Mouse (Mus musculus): Measurements from ENCODE around the gene Srpk2. TPM values are rescaled to one million over a fixed set of nuclear protein-coding genes. Genes with fewer than 3 reads are reported as not detected.
"Not testable (repeated sequence)": the region's sequence is repeated elsewhere in the genome, so short reads cannot be mapped to it uniquely, and the experiment has no call there.

Srpk2 gene
- polyA plus RNA-seq, 1 experiment from 2014 or later: 45.2 TPM

- Histone ChIP-seq H3K9me3 (replicated peaks) (peaks cover 64% of the 10 kb centered on the region), H3K36me3 (peaks cover 80% of the 10 kb centered on the region)
- 96% methylated on average over 34 of the region's 34 CpGs for WGBS
- not testable (repeated sequence) for H3K4me3 ChIP-seq (replicated peaks); H3K27me3 ChIP-seq; ATAC-seq (replicated peaks; ENCODE audit: low FRiP score); H3K27ac ChIP-seq; H3K4me1 ChIP-seq; H3K9ac ChIP-seq; H3K4me2 ChIP-seq
Measured at GRCm38 (mm10) chr5:23706601-23707597, 22.5 kb upstream of the Srpk2 start.

DNA sequence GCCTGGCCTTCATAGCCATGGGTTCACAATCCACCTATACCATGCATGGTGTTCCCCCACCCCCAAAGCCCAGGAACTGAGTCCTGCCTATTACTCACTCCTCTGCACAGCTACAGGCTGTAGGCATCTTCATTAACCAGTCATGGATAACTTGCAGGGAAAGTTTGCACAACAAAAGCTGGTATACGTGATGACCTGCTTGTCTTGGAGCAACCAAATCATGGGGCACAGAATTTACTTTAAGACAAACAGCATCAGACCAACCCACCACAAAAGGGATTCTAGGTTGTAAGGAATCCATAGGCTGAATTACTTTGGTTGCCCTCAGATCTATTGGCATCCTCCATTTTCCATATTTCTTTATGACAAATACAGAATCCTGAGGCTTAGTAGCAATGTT, 13.0 kb upstream of the Srpk2 start:
- Histone ChIP-seq H3K36me3 (peaks cover 54% of the 10 kb centered on the region), H3K4me2 (no peak overlapping the region), H3K27ac (no peak overlapping the region), H3K9ac (no peak overlapping the region), H3K4me3 (replicated peaks) (no peak overlapping the region), H3K27me3 (no peaks in the 10 kb centered on the region), H3K4me1 (no peaks in the 10 kb centered on the region), H3K9me3 (replicated peaks) (peaks cover 52% of the 10 kb centered on the region)
- no peak for ATAC-seq (replicated peaks; ENCODE audit: low FRiP score)
- WGBS: 96% methylated on average over 1 of the region's 1 CpGs

DNA sequence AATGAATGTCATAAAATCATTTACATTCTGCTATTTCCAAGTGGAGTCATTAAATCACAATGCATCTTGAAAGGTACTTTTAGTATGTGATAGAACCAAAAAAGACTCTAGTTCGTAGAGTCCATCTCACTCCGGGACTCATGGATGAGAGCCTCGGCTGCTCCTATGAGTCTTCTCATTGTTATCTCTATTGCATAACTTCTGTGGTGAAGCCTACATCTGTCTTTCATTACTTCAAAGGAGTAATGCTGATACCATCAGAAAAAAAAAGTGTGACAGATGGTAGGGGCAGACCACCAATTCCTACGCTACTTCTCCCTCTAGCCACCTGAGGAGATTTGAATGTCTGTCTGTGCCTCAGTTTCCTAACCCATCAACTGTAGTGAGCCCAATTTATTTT, 986 bp downstream of the Srpk2 start:
- no peaks in the 10 kb centered on the region for H3K9me3 ChIP-seq (replicated peaks)
- H3K4me3 ChIP-seq (replicated peaks): no peak overlapping the region
- WGBS: 90% methylated on average over 4 of the region's 4 CpGs
- ATAC-seq (replicated peaks; ENCODE audit: low FRiP score): no peak
- H3K4me2 ChIP-seq: no peak overlapping the region
- H3K9ac ChIP-seq: no peak overlapping the region
- H3K27me3 ChIP-seq: no peaks in the 10 kb centered on the region
- no peak overlapping the region for H3K27ac ChIP-seq
- no peaks in the 10 kb centered on the region for H3K4me1 ChIP-seq
- H3K36me3 ChIP-seq: no peaks in the 10 kb centered on the region

GRCm38 (mm10) chr5:23679006-23679405, 5.4 kb downstream of the Srpk2 start:
- ATAC-seq (replicated peaks; ENCODE audit: low FRiP score): no peak
- H3K4me3 ChIP-seq (replicated peaks): no peak overlapping the region
- H3K9me3 ChIP-seq (replicated peaks): no peaks in the 10 kb centered on the region
- no peak overlapping the region for H3K9ac ChIP-seq
- no peaks in the 10 kb centered on the region for H3K36me3 ChIP-seq
- H3K27me3 ChIP-seq: no peaks in the 10 kb centered on the region
- 60% methylated on average over 3 of the region's 3 CpGs for WGBS
- no peak overlapping the region for H3K4me2 ChIP-seq
- no peak overlapping the region for H3K27ac ChIP-seq
- peaks cover 8% of the 10 kb centered on the region; the same call in 1 of the 2 replicates for H3K4me1 ChIP-seq

DNA sequence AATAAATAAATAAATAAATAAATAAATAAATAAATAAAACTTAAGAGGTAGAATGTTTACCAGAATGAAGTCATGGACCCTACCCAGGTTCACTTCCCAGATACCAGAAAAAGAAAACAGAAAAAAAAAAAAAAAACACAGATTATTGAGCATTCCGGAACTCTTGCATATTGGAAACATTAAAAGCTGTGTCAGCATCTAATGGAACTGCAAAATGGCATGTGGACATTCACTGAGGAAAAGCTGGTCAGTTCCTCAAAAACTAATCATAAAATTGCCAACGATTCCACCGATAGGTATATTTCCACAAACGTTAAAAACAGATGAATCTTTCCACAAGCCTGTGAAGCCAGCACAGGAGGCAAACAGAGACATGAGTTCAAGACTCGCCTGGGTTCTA, 6.5 kb downstream of the Srpk2 start:
- ATAC-seq (replicated peaks; ENCODE audit: low FRiP score): no peak
- H3K27me3 ChIP-seq: no peaks in the 10 kb centered on the region
- H3K4me1 ChIP-seq: peaks cover 8% of the 10 kb centered on the region; the same call in 1 of the 2 replicates
- no peak overlapping the region for H3K4me2 ChIP-seq
- H3K27ac ChIP-seq: no peak overlapping the region
- no peak overlapping the region for H3K4me3 ChIP-seq (replicated peaks)
- no peak overlapping the region for H3K9ac ChIP-seq
- WGBS: 92% methylated on average over 5 of the region's 5 CpGs
- H3K36me3 ChIP-seq: no peaks in the 10 kb centered on the region
- no peaks in the 10 kb centered on the region for H3K9me3 ChIP-seq (replicated peaks)

DNA sequence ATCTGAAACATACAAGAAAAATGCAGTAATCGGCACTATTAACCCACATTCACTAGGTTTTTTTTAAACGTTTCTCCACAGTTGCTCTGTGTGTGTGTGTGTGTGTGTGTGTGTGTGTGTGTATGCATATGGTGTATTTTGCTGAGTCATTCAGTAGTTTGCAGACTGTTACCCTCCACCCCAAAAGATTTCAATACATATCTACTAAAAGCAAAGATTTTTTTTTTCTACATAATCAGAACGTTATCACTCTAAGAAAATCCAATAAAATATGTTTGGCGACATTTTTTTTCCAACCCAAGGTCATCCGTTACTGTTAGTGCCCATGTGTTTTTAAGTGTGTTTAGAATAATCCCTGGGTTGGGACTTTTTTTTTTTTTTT, 7.4 kb downstream of the Srpk2 start:
- Histone ChIP-seq H3K27ac (no peak overlapping the region), H3K27me3 (no peaks in the 10 kb centered on the region), H3K36me3 (no peaks in the 10 kb centered on the region), H3K9ac (no peak overlapping the region), H3K4me1 (peaks cover 11% of the 10 kb centered on the region; the same call in 1 of the 2 replicates), H3K4me2 (no peak overlapping the region), H3K9me3 (replicated peaks) (no peaks in the 10 kb centered on the region), H3K4me3 (replicated peaks) (no peak overlapping the region)
- ATAC-seq (replicated peaks; ENCODE audit: low FRiP score): no peak
- WGBS: 79% methylated on average over 5 of the region's 5 CpGs

DNA sequence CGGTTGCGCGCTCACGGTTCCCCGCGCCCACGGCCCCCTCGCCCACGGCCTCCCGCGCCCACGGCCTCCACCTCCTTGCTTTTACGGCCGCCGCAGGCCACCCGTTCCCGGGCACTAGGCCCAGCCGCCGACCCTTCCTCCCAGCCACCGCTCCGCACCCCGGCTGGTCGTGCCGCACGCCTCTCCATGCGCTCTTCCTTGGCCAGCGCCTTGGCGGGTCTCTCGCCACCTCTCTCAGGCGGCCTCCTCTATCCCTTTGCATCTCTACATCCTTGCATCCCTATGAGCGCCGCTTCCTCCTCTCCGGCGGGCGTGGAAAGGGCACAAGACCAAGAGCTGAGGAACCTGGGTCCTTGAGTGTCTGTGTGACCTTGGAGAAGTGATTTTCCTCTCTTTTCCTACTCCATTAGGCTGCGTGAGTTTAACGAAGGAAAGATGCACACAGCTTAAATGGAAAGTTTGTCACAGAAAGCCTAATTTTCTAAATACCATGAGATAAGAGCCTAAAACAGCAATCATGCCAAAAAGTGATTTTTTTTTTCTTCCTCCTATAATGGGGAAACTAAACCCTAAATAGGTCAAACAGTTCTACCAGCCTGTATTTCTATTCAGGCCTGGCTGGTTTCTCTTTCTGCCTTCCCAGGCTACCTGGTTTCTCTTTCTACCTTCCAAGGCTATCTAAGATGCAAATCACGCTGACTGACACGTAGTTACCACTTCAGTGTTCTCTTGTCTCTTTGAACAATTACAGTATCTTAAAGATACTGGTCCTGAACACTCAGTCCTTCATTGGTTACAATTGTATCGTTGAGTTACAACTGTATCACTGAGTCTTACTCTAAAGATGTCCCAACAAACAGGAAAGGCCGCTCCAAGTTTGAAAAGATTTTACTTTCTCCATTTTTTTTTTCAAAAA, 8.0 kb downstream of the Srpk2 start:
- no peaks in the 10 kb centered on the region for H3K36me3 ChIP-seq
- H3K27ac ChIP-seq: 0 out of 2 replicates have a peak overlapping the region, but pooled peaks have one; percentile 34
- 8% methylated on average over 40 of the region's 41 CpGs for WGBS
- ATAC-seq (replicated peaks; ENCODE audit: low FRiP score): peak; percentile 76
- no peaks in the 10 kb centered on the region for H3K9me3 ChIP-seq (replicated peaks)
- H3K27me3 ChIP-seq: no peaks in the 10 kb centered on the region
- H3K9ac ChIP-seq: peak overlapping the region; percentile 79
- H3K4me1 ChIP-seq: peaks cover 14% of the 10 kb centered on the region; the same call in 1 of the 2 replicates
- H3K4me2 ChIP-seq: peak overlapping the region; percentile 95
- peak overlapping the region; percentile 85 for H3K4me3 ChIP-seq (replicated peaks)

GRCm38 (mm10) chr5:23675499-23676155, 8.8 kb downstream of the Srpk2 start:
- Histone ChIP-seq H3K9me3 (replicated peaks) (no peaks in the 10 kb centered on the region), H3K4me1 (peaks cover 14% of the 10 kb centered on the region; the same call in 1 of the 2 replicates), H3K27ac (peak overlapping the region; percentile 81), H3K4me2 (peak overlapping the region; percentile 95), H3K9ac (peak overlapping the region; percentile 79), H3K27me3 (no peaks in the 10 kb centered on the region), H3K4me3 (replicated peaks) (peak overlapping the region; percentile 85), H3K36me3 (no peaks in the 10 kb centered on the region)
- WGBS: under 1% methylated on average over 60 of the region's 95 CpGs
- ATAC-seq (replicated peaks; ENCODE audit: low FRiP score): peak; percentile 90

GRCm38 (mm10) chr5:23674829-23675498, 9.5 kb downstream of the Srpk2 start:
- WGBS: under 1% methylated on average over 52 of the region's 61 CpGs

GRCm38 (mm10) chr5:23672136-23672535, 12.3 kb downstream of the Srpk2 start:
- peaks cover 14% of the 10 kb centered on the region; the same call in 1 of the 2 replicates for H3K4me1 ChIP-seq
- no peak for ATAC-seq (replicated peaks; ENCODE audit: low FRiP score)
- no peak overlapping the region for H3K4me2 ChIP-seq
- H3K9me3 ChIP-seq (replicated peaks): no peaks in the 10 kb centered on the region
- no peaks in the 10 kb centered on the region for H3K36me3 ChIP-seq
- no peaks in the 10 kb centered on the region for H3K27me3 ChIP-seq
- no peak overlapping the region for H3K27ac ChIP-seq
- WGBS: 56% methylated on average over 7 of the region's 7 CpGs
- H3K4me3 ChIP-seq (replicated peaks): no peak overlapping the region
- no peak overlapping the region for H3K9ac ChIP-seq

More at GRCm38 (mm10) chr5:23674829-23675498, 9.5 kb downstream of the Srpk2 start:
- H3K9ac ChIP-seq: peak overlapping the region; percentile 79
- no peaks in the 10 kb centered on the region for H3K9me3 ChIP-seq (replicated peaks)
- H3K36me3 ChIP-seq: no peaks in the 10 kb centered on the region
- peaks cover 14% of the 10 kb centered on the region; the same call in 1 of the 2 replicates for H3K4me1 ChIP-seq
- H3K4me2 ChIP-seq: peak overlapping the region; percentile 95
- H3K27me3 ChIP-seq: no peaks in the 10 kb centered on the region
- peak; percentile 62 for ATAC-seq (replicated peaks; ENCODE audit: low FRiP score)
- peak overlapping the region; percentile 85 for H3K4me3 ChIP-seq (replicated peaks)
- H3K27ac ChIP-seq: peak overlapping the region; percentile 81

DNA sequence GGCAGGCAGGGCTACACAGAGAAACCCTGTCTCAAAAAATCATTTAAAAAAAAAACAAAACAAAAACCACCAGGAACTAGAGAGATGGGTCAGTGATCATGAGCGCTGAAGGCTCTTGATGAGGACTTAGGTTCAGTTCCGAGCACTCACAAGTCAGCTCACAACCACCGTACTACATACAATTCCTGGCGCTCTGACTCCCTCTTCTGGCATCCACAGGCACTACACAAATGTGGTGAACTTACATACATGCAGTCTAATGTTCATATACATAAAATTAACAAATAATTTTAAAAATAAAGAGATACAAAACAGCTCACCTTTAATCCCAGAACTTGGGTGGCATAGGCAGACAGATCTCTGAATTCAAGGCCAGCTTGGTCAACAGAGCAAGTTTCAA, 13.5 kb downstream of the Srpk2 start:
- no peak for ATAC-seq (replicated peaks; ENCODE audit: low FRiP score)
- H3K4me2 ChIP-seq: no peak overlapping the region
- no peak overlapping the region for H3K4me3 ChIP-seq (replicated peaks)
- no peak overlapping the region for H3K27ac ChIP-seq
- 92% methylated on average over 4 of the region's 4 CpGs for WGBS
- no peaks in the 10 kb centered on the region for H3K36me3 ChIP-seq
- H3K9me3 ChIP-seq (replicated peaks): no peaks in the 10 kb centered on the region
- no peak overlapping the region for H3K9ac ChIP-seq
- H3K27me3 ChIP-seq: no peaks in the 10 kb centered on the region
- H3K4me1 ChIP-seq: peaks cover 10% of the 10 kb centered on the region; the same call in 1 of the 2 replicates
